Mouse (Mus musculus) CH12.LX (cell line): ENCODE results near the gene Stpg1. TPM values are rescaled to one million over a fixed set of nuclear protein-coding genes. Genes with fewer than 3 reads are reported as not detected.

Experiments used
- DNase-seq: peaks from one replicate; pipeline ENCODE4 v3.0.0-alpha.2; 2013; ENCODE audit errors: extremely low read depth
- H3K27ac ChIP-seq: 2 replicates; pipeline ENCODE4 v1.5.1; 2012; ENCODE audit warnings: low read depth, mild to moderate bottlenecking, control low read depth, moderate library complexity; ENCODE audit not compliant: insufficient read depth
- H3K27me3 ChIP-seq: replicated peaks from 2 replicates; pipeline ENCODE3; 2012; ENCODE audit warnings: inconsistent platforms
- H3K36me3 ChIP-seq, 2 experiments: replicated peaks in 1 of 2; 2 replicates each; pipeline versions ENCODE3 to v1.6.1; 2012; ENCODE audit warnings: inconsistent platforms in 1 of 2, low read length in 1 of 2, mild to moderate bottlenecking in 1 of 2, mixed read lengths in 1 of 2, moderate library complexity in 1 of 2; ENCODE audit not compliant: control insufficient read depth in 1 of 2, insufficient read depth in 1 of 2
- H3K4me1 ChIP-seq, 2 experiments: 2 replicates each; pipeline ENCODE4 v1.6.1; 2012; ENCODE audit warnings: inconsistent platforms in 1 of 2, moderate library complexity in 1 of 2; ENCODE audit not compliant: insufficient read depth in 2 of 2, control insufficient read depth in 1 of 2
- H3K4me2 ChIP-seq: 2 replicates; pipeline ENCODE4 v1.6.1; 2012; ENCODE audit warnings: low read depth, mild to moderate bottlenecking, control low read depth; ENCODE audit not compliant: poor library complexity, insufficient read depth, severe bottlenecking
- H3K4me3 ChIP-seq, 3 experiments: fragments of 150-350 bp in 1 of 3; sonication (generic) in 1 of 3; replicated peaks in 1 of 3; 2 replicates each; pipeline versions ENCODE3 to v1.5.1; 2011 to 2012; ENCODE audit warnings: low read depth in 2 of 3, low read length in 2 of 3, mild to moderate bottlenecking in 2 of 3, moderate library complexity in 2 of 3, control low read depth in 1 of 3, improper control_type of control experiment in 1 of 3, inconsistent platforms in 1 of 3, mixed read lengths in 1 of 3; ENCODE audit not compliant: poor library complexity in 1 of 3
- H3K79me2 ChIP-seq: replicated peaks from 2 replicates; pipeline ENCODE4 v1.6.1; 2012; ENCODE audit warnings: mild to moderate bottlenecking, moderate library complexity; ENCODE audit not compliant: control insufficient read depth, poor library complexity, insufficient read depth, severe bottlenecking; ENCODE audit errors: extremely low read depth
- H3K9ac ChIP-seq: 2 replicates; pipeline ENCODE4 v1.6.1; 2012; ENCODE audit warnings: low read depth, mild to moderate bottlenecking, control low read depth, moderate library complexity; ENCODE audit not compliant: insufficient read depth
- H3K9me3 ChIP-seq: replicated peaks from 2 replicates; pipeline ENCODE3; 2012; ENCODE audit warnings: low read length, inconsistent platforms, mixed read lengths
- CHD2 ChIP-seq: IDR thresholded peaks from 2 replicates; pipeline ENCODE4 v1.6.1; 2011; ENCODE audit warnings: low read length, improper control_type of control experiment
- CTCF ChIP-seq, 2 experiments: IDR thresholded peaks in 1 of 2; conservative IDR thresholded peaks in 1 of 2; 2 replicates each; pipeline ENCODE4 v1.5.1; 2011 to 2012; ENCODE audit warnings: low read depth in 2 of 2, low read length in 2 of 2, improper control_type of control experiment in 1 of 2, inconsistent platforms in 1 of 2, mild to moderate bottlenecking in 1 of 2, moderate library complexity in 1 of 2
- E2F4 ChIP-seq: IDR thresholded peaks from 2 replicates; pipeline ENCODE4 v1.6.1; 2011; ENCODE audit warnings: low read depth, low read length, improper control_type of control experiment; ENCODE audit not compliant: insufficient replicate concordance
- ELF1 ChIP-seq: IDR thresholded peaks from 2 replicates; pipeline ENCODE4 v1.6.1; 2014; ENCODE audit warnings: low read depth, mild to moderate bottlenecking, inconsistent platforms, low read length, improper control_type of control experiment
- ETS1 ChIP-seq: conservative IDR thresholded peaks from 2 replicates; pipeline ENCODE4 v1.6.1; 2012; ENCODE audit warnings: low read depth, mild to moderate bottlenecking, inconsistent platforms, low read length, improper control_type of control experiment, moderate library complexity
- GABPA ChIP-seq: IDR thresholded peaks from 2 replicates; pipeline ENCODE4 v1.6.1; 2012; ENCODE audit warnings: low read depth, low read length, improper control_type of control experiment, inconsistent platforms; ENCODE audit not compliant: insufficient replicate concordance
- HCFC1 ChIP-seq: IDR thresholded peaks from 2 replicates; pipeline ENCODE4 v1.6.1; 2012; ENCODE audit warnings: low read depth, mild to moderate bottlenecking, inconsistent platforms, low read length, improper control_type of control experiment
- JUN ChIP-seq: IDR thresholded peaks from 2 replicates; pipeline ENCODE4 v1.6.1; 2011; ENCODE audit warnings: low read depth, mild to moderate bottlenecking, low read length, improper control_type of control experiment, moderate library complexity; ENCODE audit not compliant: insufficient read depth
- JUND ChIP-seq: conservative IDR thresholded peaks from 2 replicates; pipeline ENCODE4 v1.6.1; 2011; ENCODE audit warnings: low read depth, low read length, improper control_type of control experiment
- KAT2A ChIP-seq: IDR thresholded peaks from 2 replicates; pipeline ENCODE4 v1.6.1; 2012; ENCODE audit warnings: low read length, improper control_type of control experiment, inconsistent platforms; ENCODE audit not compliant: insufficient replicate concordance
- MAFK ChIP-seq: IDR thresholded peaks from 2 replicates; pipeline ENCODE4 v1.6.1; 2011; ENCODE audit warnings: low read length, improper control_type of control experiment; ENCODE audit not compliant: insufficient replicate concordance
- MAX ChIP-seq: IDR thresholded peaks from 2 replicates; pipeline ENCODE4 v1.6.1; 2011; ENCODE audit warnings: low read length, improper control_type of control experiment
- MAZ ChIP-seq: IDR thresholded peaks from 2 replicates; pipeline ENCODE4 v1.6.1; 2012; ENCODE audit warnings: low read depth, mild to moderate bottlenecking, inconsistent platforms, low read length, improper control_type of control experiment, moderate library complexity
- MXI1 ChIP-seq: IDR thresholded peaks from 2 replicates; pipeline ENCODE4 v1.6.1; 2011; ENCODE audit warnings: mild to moderate bottlenecking, low read depth, low read length, improper control_type of control experiment
- MYC ChIP-seq: IDR thresholded peaks from 2 replicates; pipeline ENCODE4 v1.6.1; 2011; ENCODE audit warnings: low read depth, mild to moderate bottlenecking, improper control_type of control experiment, low read length
- PAX5 ChIP-seq: IDR thresholded peaks from 2 replicates; pipeline ENCODE4 v1.6.1; 2012; ENCODE audit warnings: low read length, inconsistent platforms, mixed read lengths
- POLR2A ChIP-seq: IDR thresholded peaks from 2 replicates; pipeline ENCODE4 v1.6.1; 2011; ENCODE audit warnings: low read depth, mild to moderate bottlenecking, improper control_type of control experiment, low read length
- POLR2AphosphoS2 ChIP-seq: IDR thresholded peaks from 2 replicates; pipeline ENCODE4 v1.6.1; 2011; ENCODE audit warnings: low read depth, low read length, improper control_type of control experiment
- RAD21 ChIP-seq: IDR thresholded peaks from 2 replicates; pipeline ENCODE4 v1.6.1; 2011; ENCODE audit warnings: low read depth, mild to moderate bottlenecking, low read length, improper control_type of control experiment, moderate library complexity
- RCOR1 ChIP-seq: conservative IDR thresholded peaks from 2 replicates; pipeline ENCODE4 v1.6.1; 2012; ENCODE audit warnings: low read depth, mild to moderate bottlenecking, inconsistent platforms, low read length, improper control_type of control experiment
- SIN3A ChIP-seq: IDR thresholded peaks from 2 replicates; pipeline ENCODE4 v1.6.1; 2012; ENCODE audit warnings: low read length, improper control_type of control experiment, inconsistent platforms
- TCF12 ChIP-seq: IDR thresholded peaks from 2 replicates; pipeline ENCODE4 v1.6.1; 2014; ENCODE audit warnings: low read depth, mild to moderate bottlenecking, inconsistent platforms, low read length, improper control_type of control experiment
- UBTF ChIP-seq: IDR thresholded peaks from 2 replicates; pipeline ENCODE4 v1.6.1; 2012; ENCODE audit warnings: low read depth, mild to moderate bottlenecking, inconsistent platforms, low read length, improper control_type of control experiment, moderate library complexity
- USF1 ChIP-seq: IDR thresholded peaks from 2 replicates; pipeline ENCODE4 v1.6.1; 2014; ENCODE audit warnings: low read depth, mild to moderate bottlenecking, inconsistent platforms, low read length, improper control_type of control experiment
- USF2 ChIP-seq: conservative IDR thresholded peaks from 2 replicates; pipeline ENCODE4 v1.6.1; 2011; ENCODE audit warnings: low read depth, low read length, improper control_type of control experiment
- ZKSCAN1 ChIP-seq: IDR thresholded peaks from 2 replicates; pipeline ENCODE4 v1.6.1; 2012; ENCODE audit warnings: low read depth, inconsistent platforms, low read length, improper control_type of control experiment, borderline replicate concordance
- dilution Hi-C: fragments of 300-500 bp; cut with MboI; formaldehyde crosslinking; loops from 2 replicates; pipeline ENCODE4 v1.14.3; 2020; ENCODE audit warnings: low sequenced_read_pairs; ENCODE audit not compliant: extremely low pct_unique_long_range_greater_than_20kb, extremely low pct_ligation_motif_present
- in situ Hi-C: fragments of 300-500 bp; cut with MboI; formaldehyde crosslinking; loops from 3 replicates; pipeline ENCODE4 v1.14.3; 2019; ENCODE audit warnings: low sequenced_read_pairs, low pct_ligation_motif_present, low pct_unique_long_range_greater_than_20kb, mixed read lengths
- polyA plus RNA-seq: library from polyadenylated mRNA; unstranded; fragments of >175 nt; gene quantifications from 2 replicates; pipeline ENCODE4 v1.2.1, GENCODE M21; 2012; ENCODE audit warnings: low read depth; ENCODE audit not compliant: insufficient read length
- total RNA-seq, 2 experiments: library from RNA; depleted of rRNA; stranded (reverse); fragments of 300-350 nt in 1 of 2; fragments of >200 nt in 1 of 2; gene quantifications; 2 replicates each; pipeline ENCODE4 v1.2.3; 2012 to 2014

Gene Stpg1
- total and polyA plus RNA-seq, 3 experiments = not detected

GRCm38 (mm10) chr4:135518135-135518534 is 23.5 kb downstream of the Stpg1 start:
- Histone ChIP-seq H3K9ac (no peak overlapping the region), H3K79me2 (no peaks in the 10 kb centered on the region), H3K4me1 (peaks cover 0 to 10% of the 10 kb centered on the region in 2 experiments; a peak in 2 of 4 replicates), H3K4me2 (no peak overlapping the region), H3K9me3 (no peaks in the 10 kb centered on the region), H3K27me3 (peaks cover 45% of the 10 kb centered on the region), H3K4me3 (no peak overlapping the region), H3K36me3 (no peaks in the 10 kb centered on the region), H3K27ac (no peak overlapping the region)
- DNase-seq = no peak
- in situ Hi-C loops (no loop called here), dilution Hi-C loops (no loop called here)
- TF ChIP-seq GABPA (no peak), MAFK (no peak), UBTF (no peak), ELF1 (no peak), USF1 (no peak), KAT2A (no peak)

DNA sequence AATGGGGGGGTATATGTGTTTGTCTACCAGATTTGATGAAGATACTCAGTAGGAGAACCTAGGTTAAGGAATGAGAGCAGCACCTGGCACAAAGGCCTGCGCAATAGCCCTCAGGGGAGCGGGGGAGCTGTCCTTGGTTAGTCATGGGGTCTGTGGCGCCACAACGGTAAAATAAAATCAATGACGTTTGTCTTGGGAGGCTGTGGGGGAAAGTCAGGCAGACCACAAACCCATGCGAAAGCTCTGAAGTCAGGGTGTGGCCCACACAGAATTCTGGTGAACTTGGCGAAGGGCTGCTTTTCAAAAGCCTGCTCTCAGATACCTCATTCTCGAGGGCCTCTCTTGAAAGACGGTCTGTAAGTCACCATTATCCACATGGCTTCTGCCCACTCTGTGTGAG is 25.8 kb downstream of the Stpg1 start:
- H3K36me3 ChIP-seq = no peaks in the 10 kb centered on the region

GRCm38 (mm10) chr4:135523939-135524338 is 29.3 kb downstream of the Stpg1 start:
- no peak overlapping the region for H3K4me2 ChIP-seq
- H3K4me3 ChIP-seq = no peak overlapping the region
- no peaks in the 10 kb centered on the region for H3K9me3 ChIP-seq
- TF ChIP-seq RAD21 = no peak
- no peak for TF ChIP-seq ZKSCAN1
- no peak for TF ChIP-seq JUND
- no peak for TF ChIP-seq CTCF (conservative IDR thresholded peaks at IDR 0.05 in 1 of 2, IDR thresholded peaks at IDR 0.05 in 1 of 2; ENCODE audit: low read depth in 2 of 2, low read length in 2 of 2)
- no peak for TF ChIP-seq GABPA
- TF ChIP-seq E2F4 = no peak
- TF ChIP-seq HCFC1 = no peak
- no peak for TF ChIP-seq KAT2A
- TF ChIP-seq POLR2AphosphoS2 = no peak
- no peak for TF ChIP-seq POLR2A
- TF ChIP-seq MXI1 = no peak
- no peak for TF ChIP-seq MAX
- TF ChIP-seq MAZ = no peak
- in situ Hi-C loops = no loop called here
- peaks cover 60% of the 10 kb centered on the region for H3K27me3 ChIP-seq
- DNase-seq = no peak
- H3K4me1 ChIP-seq = peaks cover 0 to 10% of the 10 kb centered on the region in 2 experiments; a peak in 2 of 4 replicates
- H3K79me2 ChIP-seq = no peaks in the 10 kb centered on the region
- H3K9ac ChIP-seq = no peak overlapping the region
- no peak overlapping the region for H3K27ac ChIP-seq
- no peaks in the 10 kb centered on the region for H3K36me3 ChIP-seq
- dilution Hi-C loops = no loop called here

More for the DNA sequence above, 25.8 kb downstream of the Stpg1 start:
- H3K4me1 ChIP-seq = peaks cover 0 to 10% of the 10 kb centered on the region in 2 experiments; a peak in 2 of 4 replicates
- peaks cover 53% of the 10 kb centered on the region for H3K27me3 ChIP-seq
- DNase-seq = no peak
- H3K4me3 ChIP-seq = no peak overlapping the region
- in situ Hi-C loops = no loop called here
- no peak overlapping the region for H3K9ac ChIP-seq
- no peak overlapping the region for H3K27ac ChIP-seq
- H3K9me3 ChIP-seq = no peaks in the 10 kb centered on the region
- H3K4me2 ChIP-seq = no peak overlapping the region
- dilution Hi-C loops = no loop called here
- no peak for TF ChIP-seq TCF12
- no peak for TF ChIP-seq POLR2AphosphoS2
- TF ChIP-seq SIN3A = no peak
- no peak for TF ChIP-seq JUND
- TF ChIP-seq MYC = no peak
- TF ChIP-seq USF2 = no peak
- no peak for TF ChIP-seq CHD2
- TF ChIP-seq GABPA = no peak
- no peak for TF ChIP-seq PAX5
- no peak for TF ChIP-seq ZKSCAN1
- no peak for TF ChIP-seq MAFK
- no peak for TF ChIP-seq ETS1
- no peak for TF ChIP-seq JUN
- no peak for TF ChIP-seq RCOR1
- H3K79me2 ChIP-seq = no peaks in the 10 kb centered on the region
